Mouse (Mus musculus) C2C12 (cell line): ENCODE data around the gene Foxp1.

Experiments
- CTCF ChIP-seq: IDR thresholded peaks from one replicate; pipeline ENCODE4 v1.5.1; 2011; ENCODE audit not compliant: control insufficient read depth, insufficient read depth, insufficient read length
- FOSL1 ChIP-seq: IDR thresholded peaks from one replicate; pipeline ENCODE4 v1.8.0; 2011; ENCODE audit warnings: mild to moderate bottlenecking, low read length; ENCODE audit not compliant: poor library complexity, insufficient read depth, severe bottlenecking

DNA sequence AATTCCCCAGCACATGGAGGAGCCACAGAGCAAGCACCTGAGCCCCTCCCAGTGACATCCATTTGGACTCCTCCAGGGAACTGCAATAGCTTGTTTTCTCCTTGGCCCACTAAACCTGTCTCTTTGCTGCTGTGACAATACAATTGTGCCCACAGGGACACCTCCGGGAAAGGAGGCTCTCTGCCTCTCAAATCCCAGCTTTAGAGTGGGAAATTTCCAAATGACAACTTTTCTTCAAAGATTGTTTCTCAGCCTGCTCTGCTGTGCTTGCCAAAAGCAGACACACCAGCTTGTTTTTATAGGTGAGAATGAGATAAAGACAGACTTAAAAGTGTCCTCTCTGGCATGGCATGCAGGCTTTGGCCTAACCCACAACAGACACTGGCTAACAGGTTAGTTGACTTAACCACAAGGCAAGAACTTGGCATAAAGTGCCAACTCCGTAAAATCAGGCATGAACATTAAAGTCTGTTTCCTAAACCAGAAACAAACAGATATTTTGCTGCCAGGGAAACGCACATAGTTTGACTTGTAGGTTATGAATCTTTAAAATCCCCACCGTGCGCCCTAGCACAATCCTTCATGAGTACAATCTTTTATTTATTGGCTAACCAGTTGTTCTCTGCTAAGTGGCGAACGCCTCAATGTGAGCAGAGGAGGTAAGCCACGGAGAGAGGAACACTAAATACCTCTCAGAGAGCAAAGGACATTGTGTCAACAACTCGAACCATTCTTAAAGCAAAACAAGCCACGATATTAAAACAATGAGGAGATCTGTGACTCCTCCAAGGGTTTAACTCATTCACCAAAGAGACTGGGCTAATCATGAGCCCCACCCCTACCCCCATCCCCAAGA is 379.4 kb downstream of the Foxp1 start:
- no peak for TF ChIP-seq CTCF
- no peak for TF ChIP-seq FOSL1
